Mouse (Mus musculus) lung, postnatal 14 days (tissue): ENCODE results near the gene Llgl2.

Source experiments
- DNase-seq: peaks from one replicate; pipeline ENCODE4 v3.0.0; 2021

The Llgl2 gene

GRCm38 (mm10) chr11:115823774-115824740 is at the start of gene Llgl2:
Gene Llgl2, plus strand, starts transcription at chr11:115824049.
- DNase-seq: peak; percentile 91

GRCm38 (mm10) chr11:115774653-115775052 is 49.2 kb upstream of the Llgl2 start:
- DNase-seq: no peak

GRCm38 (mm10) chr11:115775821-115776665 is 47.8 kb upstream of the Llgl2 start:
- peak; percentile 39 for DNase-seq

- DNase-seq: no peak
These were observed 46.9 kb upstream of the Llgl2 start for GRCm38 (mm10) chr11:115776954-115777353.

- no peak for DNase-seq
These were observed 46.1 kb upstream of the Llgl2 start for GRCm38 (mm10) chr11:115777487-115778335.

GRCm38 (mm10) chr11:115779038-115779571 is 44.7 kb upstream of the Llgl2 start:
- peak; percentile 93 for DNase-seq

- no peak for DNase-seq
These were observed 43.4 kb upstream of the Llgl2 start for GRCm38 (mm10) chr11:115780141-115781070.

- no peak for DNase-seq
These were observed 37.4 kb upstream of the Llgl2 start for GRCm38 (mm10) chr11:115786473-115786872.

- no peak for DNase-seq
These were observed 34.1 kb upstream of the Llgl2 start for GRCm38 (mm10) chr11:115789787-115790186.

GRCm38 (mm10) chr11:115791919-115792318 is 31.9 kb upstream of the Llgl2 start:
- DNase-seq: no peak

GRCm38 (mm10) chr11:115792353-115792752 is 31.5 kb upstream of the Llgl2 start:
- DNase-seq: no peak

GRCm38 (mm10) chr11:115796898-115797297 is 27.0 kb upstream of the Llgl2 start:
- no peak for DNase-seq

- no peak for DNase-seq
These were observed 26.2 kb upstream of the Llgl2 start for GRCm38 (mm10) chr11:115797665-115798064.

GRCm38 (mm10) chr11:115800981-115801380 is 22.9 kb upstream of the Llgl2 start:
- DNase-seq: no peak

GRCm38 (mm10) chr11:115803072-115803709 is 20.7 kb upstream of the Llgl2 start:
- no peak for DNase-seq

- no peak for DNase-seq
These were observed 18.8 kb upstream of the Llgl2 start for GRCm38 (mm10) chr11:115805005-115805404.

- no peak for DNase-seq
These were observed 17.7 kb upstream of the Llgl2 start for GRCm38 (mm10) chr11:115806154-115806553.

- no peak for DNase-seq
These were observed 16.5 kb upstream of the Llgl2 start for GRCm38 (mm10) chr11:115807306-115807705.

- no peak for DNase-seq
These were observed 15.9 kb upstream of the Llgl2 start for GRCm38 (mm10) chr11:115807971-115808370.

- DNase-seq: peak; percentile 65
These were observed 15.0 kb upstream of the Llgl2 start for GRCm38 (mm10) chr11:115808696-115809310.
